Mouse (Mus musculus) ovary, postnatal 36 days (tissue): ENCODE measurements around the gene Krt73.
A peak's percentile ranks its signal among the peaks of the same experiment; 100 is the strongest.

Experiments
- DNase-seq: peaks from one replicate; pipeline ENCODE4 v3.0.0; 2022; ENCODE audit warnings: low spot score, mixed read lengths

Krt73 gene

DNA sequence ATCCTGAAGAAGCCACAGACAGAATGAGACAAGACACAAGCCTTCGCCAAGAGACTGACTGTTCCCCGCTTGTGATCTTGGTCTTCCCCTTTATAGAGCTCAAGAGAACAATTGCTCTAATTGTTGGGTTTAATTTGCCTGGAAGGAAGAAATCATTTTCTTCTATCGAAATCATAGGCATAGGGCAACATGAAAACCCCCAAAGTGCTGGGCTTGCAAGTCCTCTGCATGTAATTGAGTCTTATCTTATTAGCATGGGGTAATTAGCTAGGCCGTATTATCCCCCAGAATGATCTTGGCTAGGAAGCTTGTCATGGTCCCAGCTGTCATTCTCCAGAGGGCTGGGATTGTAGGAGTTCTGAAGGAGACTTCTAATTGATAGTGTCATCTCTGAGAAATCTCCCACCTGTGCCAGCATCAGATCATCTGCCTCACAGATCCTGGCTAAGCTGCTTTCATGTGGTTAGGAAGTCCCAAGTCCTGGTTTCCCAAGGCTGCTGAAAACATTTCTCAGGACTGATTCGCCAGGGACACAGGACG lies at the start of gene Krt73:
Gene Krt73, minus strand, starts transcription at position 51 of the 540 bp plus-strand sequence.
- no peak for DNase-seq

DNA sequence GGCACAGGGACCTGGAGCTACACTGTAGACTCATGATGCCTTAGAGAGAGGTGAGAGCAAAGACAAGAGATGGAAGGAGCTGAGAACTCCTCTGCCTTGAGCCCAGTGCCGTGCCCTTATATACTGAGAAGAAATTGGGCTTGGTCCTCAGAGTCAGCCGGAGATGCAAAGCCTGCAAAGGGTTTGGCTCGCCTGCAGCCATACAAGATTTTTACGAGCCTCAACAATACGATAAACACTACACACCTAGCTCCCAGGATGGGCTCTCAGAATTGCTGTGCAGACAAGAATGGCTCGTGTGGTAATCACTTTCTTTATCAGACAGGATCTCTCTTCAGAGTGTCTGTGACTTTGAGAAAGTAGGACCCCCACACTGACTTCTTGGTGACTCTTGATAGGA lies 48.5 kb upstream of the Krt73 start, which contains the start of gene Krt1:
Gene Krt1, minus strand, starts transcription at position 101 of the 400 bp plus-strand sequence.
- no peak for DNase-seq

DNA sequence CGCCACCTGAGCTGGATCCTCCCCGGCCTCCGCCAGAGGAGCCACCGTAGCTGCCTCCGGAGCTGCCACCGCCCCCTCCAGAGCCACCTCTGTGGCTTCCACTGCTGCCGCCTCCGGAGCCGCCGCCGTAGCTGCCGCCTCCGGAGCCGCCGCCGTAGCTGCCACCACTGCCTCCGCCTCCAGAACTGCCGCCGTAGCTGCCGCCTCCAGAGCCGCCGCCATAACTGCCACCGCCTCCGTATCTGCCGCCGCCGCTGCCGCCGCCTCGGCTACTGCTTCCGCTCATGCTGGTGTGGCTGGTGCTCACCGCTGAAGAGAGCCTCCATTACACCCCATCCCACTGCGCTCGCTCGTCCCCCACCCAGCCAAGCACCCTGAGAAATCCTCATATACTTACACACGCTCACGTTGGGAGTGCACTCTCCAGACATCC lies 43.8 kb upstream of the Krt73 start:
- DNase-seq = peak; percentile 58

DNA sequence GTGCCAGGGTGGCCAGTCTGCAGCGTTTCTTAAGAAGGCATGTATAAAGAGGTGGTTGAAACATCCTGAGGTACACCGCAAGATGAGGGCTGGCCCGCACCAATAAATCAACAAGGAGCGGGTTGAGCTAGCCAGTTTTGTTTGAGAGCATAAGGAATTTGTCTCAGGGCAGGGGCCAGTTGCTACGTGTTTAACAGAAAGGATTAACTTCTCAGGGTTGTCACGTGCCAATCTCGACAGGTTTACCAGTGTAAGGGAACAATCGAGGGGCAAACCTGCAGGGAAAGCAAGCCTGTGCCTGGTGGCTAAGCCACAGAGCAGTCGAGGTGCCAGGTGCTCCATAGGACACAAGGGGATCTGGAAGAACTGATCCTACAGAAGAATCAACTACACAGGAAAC lies 41.0 kb upstream of the Krt73 start:
- DNase-seq = no peak

DNA sequence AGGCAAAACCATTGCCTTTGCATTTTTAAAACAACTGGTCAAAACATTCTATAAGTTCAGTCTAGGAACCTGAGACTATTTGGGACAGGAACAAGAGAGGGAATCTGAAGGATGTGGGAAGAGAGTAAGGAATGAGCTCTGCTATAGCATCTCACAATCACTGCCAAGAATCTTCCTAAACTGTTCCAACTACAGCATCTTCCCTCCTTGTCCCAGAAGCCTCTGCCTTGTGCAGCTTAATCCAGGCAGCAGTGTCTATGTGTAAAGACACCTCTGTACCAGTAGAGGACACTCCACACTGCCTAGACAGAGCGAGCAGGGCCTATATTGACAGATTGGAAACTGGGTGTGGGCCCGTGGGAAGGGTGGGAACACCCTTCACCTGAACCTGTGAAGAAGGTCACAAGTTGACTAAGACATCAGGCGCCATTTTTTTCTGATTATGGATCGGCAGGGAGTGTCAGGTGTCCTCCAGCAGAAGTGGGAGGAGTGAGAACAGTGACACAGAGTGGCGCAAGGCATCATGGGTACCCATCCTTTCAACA lies 32.7 kb upstream of the Krt73 start:
- DNase-seq = no peak

DNA sequence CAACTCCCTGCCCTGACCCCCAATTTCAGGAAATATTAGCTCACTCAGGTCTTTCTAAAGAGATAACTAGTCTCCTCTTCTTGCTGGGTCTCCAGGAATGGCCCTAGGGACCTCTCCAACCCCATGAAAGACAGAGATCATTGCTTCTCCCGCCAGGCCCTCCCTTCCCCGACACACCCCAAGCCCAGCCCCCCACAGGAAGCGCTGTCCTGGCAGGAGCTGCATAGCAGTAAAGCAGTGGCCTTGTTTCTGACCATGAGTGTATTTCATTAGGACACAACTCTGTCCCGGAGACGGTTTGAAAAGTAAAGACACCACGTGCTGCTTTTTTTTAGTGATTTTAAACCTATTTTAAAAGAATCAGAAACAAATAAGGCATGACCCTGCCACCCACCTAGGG lies 31.0 kb upstream of the Krt73 start:
- DNase-seq = peak; percentile 19

DNA sequence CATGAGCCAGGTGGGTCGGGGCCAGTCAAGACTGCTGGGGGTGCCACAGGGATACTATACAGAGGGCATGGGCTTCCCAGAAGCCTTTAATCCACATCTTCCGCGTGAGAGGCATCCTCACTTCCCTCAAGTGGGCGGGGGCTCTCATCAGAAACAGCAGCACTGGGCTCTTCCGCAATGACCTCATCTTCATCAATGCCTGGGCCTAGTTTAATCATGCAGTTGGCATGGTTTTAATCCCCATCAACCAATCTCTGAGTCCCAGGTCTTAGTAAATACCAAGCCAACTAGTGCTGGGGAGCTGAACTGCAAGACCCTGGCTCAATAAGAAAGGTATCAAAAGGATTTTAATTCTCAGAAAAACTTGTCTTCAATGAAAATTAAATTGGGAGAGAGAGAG lies 27.3 kb upstream of the Krt73 start:
- DNase-seq = no peak

DNA sequence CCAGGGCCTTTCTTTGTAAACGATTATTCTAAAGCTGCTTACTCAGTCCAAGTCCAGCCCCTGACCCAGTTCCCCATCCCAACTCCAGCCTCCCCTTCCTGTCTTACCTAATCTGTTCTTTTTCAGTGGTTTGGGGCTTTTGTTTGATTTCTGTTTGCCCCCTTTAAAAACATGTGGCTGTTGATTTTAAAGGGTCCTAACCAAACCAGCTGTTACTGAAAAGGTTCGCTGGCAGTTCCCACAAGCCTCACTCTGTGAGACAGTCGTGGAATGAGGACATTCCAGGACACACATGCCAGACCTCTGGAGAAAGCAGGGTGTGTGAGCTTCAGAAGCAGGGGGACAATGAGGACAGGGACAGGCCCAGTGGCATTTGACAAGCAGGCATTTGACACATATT lies 19.6 kb upstream of the Krt73 start:
- DNase-seq = no peak

DNA sequence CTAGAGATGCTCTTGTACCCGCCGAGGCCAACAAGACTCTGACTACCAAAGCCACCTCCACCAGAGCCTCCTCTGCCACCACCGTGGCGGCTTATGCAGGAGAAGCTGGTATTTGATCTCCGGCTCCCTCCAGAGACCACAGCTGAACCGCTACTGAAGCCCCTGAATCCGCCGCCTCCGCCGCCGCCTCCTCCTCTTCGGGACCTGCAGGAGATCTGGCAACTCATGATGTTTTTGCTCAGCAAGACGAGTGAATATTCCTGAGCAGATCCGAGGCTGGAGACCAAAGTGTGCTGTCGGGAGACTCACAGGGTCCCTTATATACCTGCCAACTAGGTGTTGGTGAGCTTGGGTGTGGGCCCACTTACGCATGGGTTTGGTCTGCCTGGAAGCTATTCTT lies 15.7 kb upstream of the Krt73 start, which contains the start of gene Krt2:
Gene Krt2, minus strand, starts transcription at position 295 of the 400 bp plus-strand sequence.
- DNase-seq = no peak

DNA sequence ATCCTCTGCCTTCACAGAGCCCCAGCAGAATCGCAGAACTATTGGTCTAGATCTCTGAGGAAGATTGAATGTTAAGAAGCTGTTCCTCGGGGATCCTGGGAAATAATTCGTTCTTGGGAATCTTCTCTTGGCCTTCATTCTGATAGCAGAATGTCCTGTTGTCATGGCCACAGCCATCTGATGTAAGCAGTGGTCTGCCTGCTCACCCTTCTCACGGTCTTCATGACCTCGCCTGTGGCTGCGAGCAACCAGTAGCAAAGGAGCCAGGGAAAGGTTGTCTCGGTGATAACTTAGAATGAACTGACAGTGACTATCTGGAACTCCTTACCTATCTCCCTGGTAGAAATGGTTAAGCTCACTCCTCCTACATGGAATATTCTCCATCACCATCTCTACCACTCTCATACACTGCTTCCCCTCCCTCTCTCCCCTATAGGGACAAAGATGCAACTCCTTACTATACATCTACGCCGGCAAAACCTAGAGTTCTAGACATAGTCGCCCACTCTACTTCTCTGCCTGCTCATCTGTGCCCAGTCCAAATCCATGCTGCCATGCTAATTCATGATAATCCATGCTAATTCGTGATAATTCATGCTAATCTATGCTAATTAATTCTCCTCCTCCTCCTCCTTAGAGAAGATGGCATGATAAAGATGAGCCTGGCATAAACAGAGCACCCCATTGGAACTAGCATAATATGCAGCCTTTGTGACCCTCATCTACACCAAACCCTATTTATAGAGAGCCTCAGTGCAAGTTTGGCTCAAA lies 1.1 kb upstream of the Krt73 start:
- peak; percentile 25 for DNase-seq

DNA sequence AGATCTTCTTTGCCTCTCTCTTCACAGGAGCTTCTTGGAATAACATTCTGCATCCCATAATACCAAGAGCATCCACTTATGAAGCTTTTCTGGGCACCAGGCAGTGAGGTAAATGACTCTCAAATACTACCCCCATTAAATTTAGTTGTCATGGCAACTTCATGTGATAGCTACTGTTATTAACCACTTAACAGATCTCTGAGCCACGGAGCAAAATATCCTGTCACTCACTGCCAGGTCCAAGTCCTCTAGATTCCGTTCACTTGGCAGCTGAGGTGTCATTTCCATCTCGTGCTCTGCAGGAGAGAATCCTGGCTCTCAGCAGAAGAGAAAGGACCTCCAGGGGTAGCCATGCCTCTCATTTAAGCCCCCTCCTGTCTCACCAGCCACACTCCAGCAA lies 11.3 kb downstream of the Krt73 start:
- no peak for DNase-seq

DNA sequence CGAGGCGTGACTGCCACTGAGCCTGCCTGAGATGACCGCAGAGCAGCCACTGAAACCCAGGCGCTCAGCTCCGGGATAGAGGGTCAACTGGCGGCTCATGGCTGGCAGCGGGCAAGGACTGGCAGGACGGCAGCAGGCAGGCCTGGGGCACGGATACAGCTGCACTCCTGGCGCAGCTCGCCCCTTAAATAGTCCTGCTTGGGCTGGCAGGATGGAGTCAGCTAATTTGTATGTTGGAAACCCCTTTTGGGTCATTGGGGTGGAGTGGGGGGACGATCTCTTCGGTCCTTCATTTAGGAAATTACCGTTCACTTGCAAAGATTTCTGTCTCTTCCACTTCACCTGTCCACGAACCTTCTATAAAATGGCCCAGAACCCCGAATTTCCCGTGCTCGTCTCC lies 15.8 kb downstream of the Krt73 start, which contains the start of gene Krt72:
Gene Krt72, minus strand, starts transcription at position 101 of the 400 bp plus-strand sequence.
- DNase-seq = no peak

DNA sequence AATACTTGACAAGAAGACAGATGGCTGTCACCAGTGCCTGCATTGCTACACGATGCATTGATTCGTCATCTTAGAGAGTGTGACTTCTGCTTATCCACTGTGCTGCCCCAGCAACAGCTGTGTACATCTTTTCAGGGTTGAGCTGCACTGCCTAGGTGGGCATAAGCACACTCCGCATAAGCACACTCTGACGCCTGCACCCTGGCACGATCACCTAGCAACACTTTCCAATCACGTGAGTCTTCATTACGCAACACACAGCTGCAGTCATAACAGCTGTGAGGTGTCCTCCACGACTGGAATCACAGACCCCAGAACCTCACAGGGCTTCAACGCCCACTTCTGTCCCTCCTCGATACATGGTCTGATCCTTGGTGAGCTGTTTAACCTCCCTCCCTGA lies 28.7 kb downstream of the Krt73 start:
- no peak for DNase-seq

DNA sequence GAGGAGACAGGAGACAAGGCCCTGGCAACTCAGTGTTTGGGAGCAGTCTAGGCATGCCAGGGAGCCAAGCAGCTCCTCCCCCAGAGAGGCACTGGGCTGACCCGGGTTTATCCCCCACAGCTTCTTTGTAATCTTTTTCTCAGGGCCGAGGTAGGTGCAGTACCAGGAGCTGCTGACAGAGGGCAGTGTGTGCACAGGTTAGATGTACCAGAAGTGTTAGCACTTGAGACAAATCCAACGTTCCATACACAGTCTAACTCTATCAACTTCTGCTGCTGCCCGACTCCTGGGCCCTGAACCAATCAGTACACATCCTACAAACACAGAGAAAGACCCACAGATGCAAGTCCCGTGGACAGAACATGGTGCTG lies 29.4 kb downstream of the Krt73 start:
- peak; percentile 87 for DNase-seq

DNA sequence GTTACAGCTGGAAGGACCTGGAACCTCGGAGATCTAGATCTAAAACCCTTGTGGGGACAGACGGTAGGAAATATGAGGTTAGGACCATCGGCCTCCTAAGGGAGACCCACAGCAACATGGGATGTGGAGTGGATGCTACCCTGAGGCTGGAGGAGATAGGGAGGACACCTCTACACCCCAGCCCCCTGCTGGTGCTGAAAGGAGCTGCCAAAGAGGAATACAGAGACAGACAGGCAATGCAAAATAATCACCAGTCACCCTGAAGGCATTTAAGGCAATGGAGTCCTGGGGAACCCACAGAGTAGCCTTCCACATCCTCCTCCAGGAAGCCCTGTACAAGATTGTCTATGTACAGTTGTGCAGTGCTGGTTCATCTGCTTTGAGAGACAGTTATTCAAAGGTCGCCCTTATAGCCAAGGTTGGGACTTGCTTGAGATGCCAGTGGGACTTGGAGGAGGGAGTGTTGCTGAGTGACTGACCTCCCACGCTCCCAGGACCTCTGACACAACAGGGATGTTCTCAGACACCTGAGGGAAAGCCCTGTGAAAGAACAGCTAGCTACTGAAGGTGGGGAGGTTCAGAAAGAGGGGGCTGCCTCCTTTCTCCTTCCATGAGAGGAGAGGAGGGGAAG lies 30.0 kb downstream of the Krt73 start:
- DNase-seq = peak; percentile 28

DNA sequence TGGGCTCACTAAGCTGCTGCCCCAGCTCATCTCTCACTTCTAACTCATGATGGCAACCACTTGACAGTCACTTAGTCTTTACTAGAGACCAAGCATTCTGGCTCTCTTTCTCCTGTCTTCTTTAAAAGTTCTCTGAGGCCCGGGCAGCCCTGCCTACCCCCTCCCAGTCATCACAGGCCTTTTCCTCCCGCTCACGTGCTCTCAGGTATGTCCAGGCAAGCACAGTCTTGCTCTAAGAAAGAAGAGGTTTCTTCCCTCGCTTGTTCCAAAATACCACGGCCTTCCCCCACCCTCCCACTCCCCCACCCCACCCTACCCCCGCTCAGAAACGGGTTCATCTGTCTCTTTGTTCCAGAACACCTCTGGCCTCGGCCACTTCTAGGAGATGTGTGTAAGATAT lies 31.9 kb downstream of the Krt73 start:
- DNase-seq = no peak
